Mouse (Mus musculus) heart, embryonic 13.5 days (tissue): ENCODE results near the gene Tox2. TPM values are rescaled to one million over a fixed set of nuclear protein-coding genes. Genes with fewer than 3 reads are reported as not detected.
A peak's percentile ranks its signal among the peaks of the same experiment; 100 is the strongest.

Experiments
- ATAC-seq: fragments of 200-750 bp; cut with Nextera tagmentation; 2 replicates; pipeline ENCODE4 v1.8.0; 2017; ENCODE audit warnings: moderate TSS enrichment; ENCODE audit not compliant: insufficient number of reproducible peaks, low FRiP score, low TSS enrichment; ENCODE audit errors: extremely low read depth
- H3K27ac ChIP-seq: fragments of 300-500 bp; sonication (generic); replicated peaks from 2 replicates; pipeline ENCODE4 v1.5.1; 2015; ENCODE audit warnings: moderate library complexity, mild to moderate bottlenecking, inconsistent platforms
- H3K27me3 ChIP-seq: fragments of 300-500 bp; sonication (generic); replicated peaks from 2 replicates; pipeline ENCODE4 v1.6.1; 2015; ENCODE audit warnings: mild to moderate bottlenecking, inconsistent platforms
- H3K36me3 ChIP-seq: fragments of 300-500 bp; sonication (generic); 2 replicates; pipeline ENCODE4 v1.6.1; 2015; ENCODE audit warnings: mild to moderate bottlenecking, inconsistent platforms
- H3K4me1 ChIP-seq: fragments of 300-500 bp; sonication (generic); 2 replicates; pipeline ENCODE4 v1.6.1; 2015; ENCODE audit warnings: inconsistent platforms
- H3K4me2 ChIP-seq: fragments of 300-500 bp; sonication (generic); 2 replicates; pipeline ENCODE4 v1.6.1; 2015; ENCODE audit warnings: inconsistent platforms, mild to moderate bottlenecking, moderate library complexity
- H3K4me3 ChIP-seq: fragments of 300-500 bp; sonication (generic); 2 replicates; pipeline ENCODE4 v1.5.1; 2015; ENCODE audit warnings: moderate library complexity, mild to moderate bottlenecking, inconsistent platforms
- H3K9ac ChIP-seq: fragments of 300-500 bp; sonication (generic); 2 replicates; pipeline ENCODE4 v1.6.1; 2015; ENCODE audit warnings: inconsistent platforms, mild to moderate bottlenecking, moderate library complexity
- H3K9me3 ChIP-seq: fragments of 300-500 bp; sonication (generic); 2 replicates; pipeline ENCODE4 v1.6.1; 2016; ENCODE audit warnings: inconsistent platforms
- WGBS: fragments of 180-500 bp; shearing (Covaris S2); methylation state at CpG from one replicate; pipeline ENCODE4 v1.1.7; 2015; ENCODE audit warnings: mixed read lengths; 5-methylcytosine and 5-hydroxymethylcytosine counted together
- polyA plus RNA-seq: library from polyadenylated mRNA; unstranded; fragments of >200 nt; fragmentation: Nextera tagmentation; extraction: Ambion mirVana; gene quantifications from 2 replicates; pipeline ENCODE4 v1.2.1, GENCODE M21; 2015

Tox2 gene
- polyA plus RNA-seq, 1 experiment from 2014 or later = 2.5 TPM

GRCm38 (mm10) chr2:163355666-163356065 is 152.7 kb downstream of the Tox2 start:
- H3K4me2 ChIP-seq = peak overlapping the region; percentile 52
- H3K27me3 ChIP-seq = no peaks in the 10 kb centered on the region
- 0 out of 2 replicates have a peak overlapping the region, but pooled peaks have one; percentile 26 for H3K4me3 ChIP-seq
- peaks cover 9% of the 10 kb centered on the region for H3K36me3 ChIP-seq
- ATAC-seq = no peak
- H3K9me3 ChIP-seq = no peaks in the 10 kb centered on the region
- WGBS = 61% methylated on average over 8 of the region's 8 CpGs
- H3K4me1 ChIP-seq = peaks cover 98% of the 10 kb centered on the region
- peak overlapping the region; percentile 99 for H3K27ac ChIP-seq
- peak overlapping the region; percentile 47 for H3K9ac ChIP-seq

- Histone ChIP-seq H3K27ac (peak overlapping the region; percentile 99), H3K9ac (peak overlapping the region; percentile 71), H3K27me3 (no peaks in the 10 kb centered on the region), H3K9me3 (no peaks in the 10 kb centered on the region), H3K4me2 (peak overlapping the region; percentile 52), H3K4me1 (peaks cover 99% of the 10 kb centered on the region), H3K4me3 (peak overlapping the region; percentile 26), H3K36me3 (peaks cover 10% of the 10 kb centered on the region)
- peak; percentile 38; the same call in 1 of the 2 replicates for ATAC-seq
- 45% methylated on average over 12 of the region's 12 CpGs for WGBS
Measured at GRCm38 (mm10) chr2:163356113-163356840, 153.4 kb downstream of the Tox2 start.

- ATAC-seq = no peak
Measured at GRCm38 (mm10) chr2:163358662-163359061, 155.7 kb downstream of the Tox2 start.

GRCm38 (mm10) chr2:163359253-163359652 is 156.3 kb downstream of the Tox2 start:
- WGBS = 5% methylated on average over 2 of the region's 2 CpGs
- Histone ChIP-seq H3K27me3 (no peaks in the 10 kb centered on the region), H3K4me3 (no peak overlapping the region), H3K4me1 (peaks cover 99% of the 10 kb centered on the region), H3K36me3 (peaks cover 17% of the 10 kb centered on the region), H3K27ac (peak overlapping the region; percentile 99), H3K9ac (peak overlapping the region; percentile 72), H3K9me3 (no peaks in the 10 kb centered on the region), H3K4me2 (peak overlapping the region; percentile 52)
- no peak for ATAC-seq

More at GRCm38 (mm10) chr2:163358662-163359061, 155.7 kb downstream of the Tox2 start:
- Histone ChIP-seq H3K4me1 (peaks cover 99% of the 10 kb centered on the region), H3K9ac (peak overlapping the region; percentile 72), H3K27ac (peak overlapping the region; percentile 99), H3K27me3 (no peaks in the 10 kb centered on the region), H3K9me3 (no peaks in the 10 kb centered on the region), H3K4me3 (no peak overlapping the region), H3K4me2 (peak overlapping the region; percentile 52), H3K36me3 (peaks cover 17% of the 10 kb centered on the region)
- WGBS = 40% methylated on average over 5 of the region's 5 CpGs

- Histone ChIP-seq H3K27ac (peak overlapping the region; percentile 99), H3K36me3 (peaks cover 23% of the 10 kb centered on the region), H3K4me2 (peak overlapping the region; percentile 52)
Measured at GRCm38 (mm10) chr2:163360858-163361623, 158.1 kb downstream of the Tox2 start.

GRCm38 (mm10) chr2:163362940-163363921 is 160.3 kb downstream of the Tox2 start:
- H3K4me3 ChIP-seq = peak overlapping the region; percentile 21; the same call in 1 of the 2 replicates
- 25% methylated on average over 12 of the region's 12 CpGs for WGBS
- peak overlapping the region; percentile 99 for H3K27ac ChIP-seq
- H3K36me3 ChIP-seq = peaks cover 40% of the 10 kb centered on the region
- peak overlapping the region; percentile 82 for H3K9ac ChIP-seq
- ATAC-seq = peak; percentile 51; the same call in 1 of the 2 replicates
- H3K27me3 ChIP-seq = no peaks in the 10 kb centered on the region
- H3K4me1 ChIP-seq = peaks cover 82% of the 10 kb centered on the region
- H3K4me2 ChIP-seq = peak overlapping the region; percentile 62
- H3K9me3 ChIP-seq = no peaks in the 10 kb centered on the region

More at GRCm38 (mm10) chr2:163360858-163361623, 158.1 kb downstream of the Tox2 start:
- Histone ChIP-seq H3K4me3 (no peak overlapping the region), H3K4me1 (peaks cover 97% of the 10 kb centered on the region), H3K27me3 (no peaks in the 10 kb centered on the region), H3K9ac (peak overlapping the region; percentile 72), H3K9me3 (no peaks in the 10 kb centered on the region)
- ATAC-seq = no peak
- WGBS = 51% methylated on average over 16 of the region's 16 CpGs

GRCm38 (mm10) chr2:163364785-163365541 is 162.0 kb downstream of the Tox2 start:
- peaks cover 53% of the 10 kb centered on the region for H3K36me3 ChIP-seq
- peak overlapping the region; percentile 62 for H3K4me2 ChIP-seq
- H3K4me1 ChIP-seq = peaks cover 79% of the 10 kb centered on the region
- peak overlapping the region; percentile 82 for H3K9ac ChIP-seq
- H3K9me3 ChIP-seq = no peaks in the 10 kb centered on the region
- no peaks in the 10 kb centered on the region for H3K27me3 ChIP-seq
- H3K4me3 ChIP-seq = no peak overlapping the region
- no peak for ATAC-seq
- H3K27ac ChIP-seq = peak overlapping the region; percentile 99
- WGBS = 31% methylated on average over 18 of the region's 18 CpGs

- Histone ChIP-seq H3K9me3 (no peaks in the 10 kb centered on the region), H3K4me1 (peaks cover 74% of the 10 kb centered on the region), H3K27me3 (peaks cover 8% of the 10 kb centered on the region), H3K4me2 (no peak overlapping the region), H3K36me3 (peaks cover 86% of the 10 kb centered on the region), H3K9ac (peak overlapping the region; percentile 54), H3K4me3 (no peak overlapping the region), H3K27ac (peak overlapping the region; percentile 60)
- no peak for ATAC-seq
- 39% methylated on average over 4 of the region's 4 CpGs for WGBS
Measured at GRCm38 (mm10) chr2:163370175-163370574, 167.2 kb downstream of the Tox2 start.

GRCm38 (mm10) chr2:163372627-163373026 is 169.7 kb downstream of the Tox2 start:
- ATAC-seq = no peak
- WGBS = 84% methylated on average over 1 of the region's 1 CpGs
- Histone ChIP-seq H3K9me3 (no peaks in the 10 kb centered on the region), H3K27me3 (peaks cover 31% of the 10 kb centered on the region), H3K27ac (peak overlapping the region; percentile 48; the same call in 1 of the 2 replicates), H3K9ac (peak overlapping the region; percentile 47; the same call in 1 of the 2 replicates), H3K4me1 (peaks cover 91% of the 10 kb centered on the region), H3K4me3 (no peak overlapping the region), H3K4me2 (no peak overlapping the region), H3K36me3 (peaks cover 85% of the 10 kb centered on the region)
